Mouse (Mus musculus): Measurements from ENCODE around the gene Nsun2. TPM values are rescaled to one million over a fixed set of nuclear protein-coding genes. Genes with fewer than 3 reads are reported as not detected.
"Not testable (repeated sequence)": the region's sequence is repeated elsewhere in the genome, so short reads cannot be mapped to it uniquely, and the experiment has no call there.

Nsun2 gene
- polyA plus RNA-seq, 1 experiment from 2014 or later = 78.5 TPM

DNA sequence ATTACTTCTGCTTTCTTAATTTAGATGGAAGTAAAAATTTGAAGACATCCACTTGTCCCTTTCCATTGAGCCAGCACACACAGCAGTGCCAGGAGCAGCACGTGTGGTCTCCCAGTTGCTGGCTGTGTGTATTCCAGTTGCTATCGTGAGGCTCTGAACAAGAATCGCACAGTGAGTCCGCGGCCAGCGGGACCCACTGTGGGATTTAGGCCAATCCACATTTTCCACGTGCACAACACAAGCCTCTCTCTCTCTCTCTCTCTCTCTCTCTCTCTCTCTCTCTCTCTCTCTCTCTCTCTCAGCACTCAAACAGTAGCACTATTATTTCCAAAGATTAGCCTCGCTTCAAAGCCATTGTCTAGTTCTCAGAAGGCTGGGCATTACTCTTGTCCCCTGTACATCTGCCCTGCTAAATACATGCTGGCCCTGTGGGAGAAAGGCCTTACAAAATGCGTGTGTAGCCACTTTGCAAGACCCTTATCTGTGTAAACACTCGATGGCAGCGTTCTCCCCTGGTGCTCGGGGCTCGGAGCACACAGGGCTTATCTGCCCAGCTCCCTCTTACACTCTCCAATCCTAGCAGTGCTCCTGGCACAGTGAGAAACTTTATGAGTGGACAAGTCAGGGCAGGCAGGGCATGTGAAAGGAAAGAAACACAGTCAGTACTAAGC is 25.9 kb downstream of the Nsun2 start:
- no peak overlapping the region for H3K4me2 ChIP-seq
- H3K27ac ChIP-seq (replicated peaks) = peak overlapping the region; percentile 25; the same call in 1 of the 2 replicates
- peaks cover 23% of the 10 kb centered on the region for H3K4me1 ChIP-seq (replicated peaks)

DNA sequence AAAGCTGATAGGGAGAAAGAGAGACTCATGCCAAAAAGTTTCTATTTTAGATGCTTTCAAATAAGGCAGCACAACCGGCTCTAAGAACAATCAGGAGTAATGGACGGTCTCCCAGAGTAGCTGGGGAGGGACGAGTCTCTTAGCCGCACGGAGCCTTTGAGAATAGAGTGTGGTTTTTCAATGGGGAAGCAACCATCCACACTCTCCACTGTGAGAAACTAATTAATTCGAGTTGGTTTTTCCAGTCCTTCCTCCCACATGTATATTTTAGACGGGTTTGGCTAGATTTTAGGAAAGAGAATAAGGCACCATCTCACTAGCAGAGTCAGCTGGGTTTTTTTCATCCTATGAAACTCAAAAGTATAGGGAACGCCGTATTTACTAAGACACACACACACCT is 28.5 kb downstream of the Nsun2 start:
- Histone ChIP-seq H3K9me3 (no peaks in the 10 kb centered on the region), H3K4me2 (no peak overlapping the region), H3K27me3 (no peaks in the 10 kb centered on the region), H3K4me1 (replicated peaks) (peaks cover 23% of the 10 kb centered on the region), H3K27ac (replicated peaks) (no peak overlapping the region), H3K36me3 (no peaks in the 10 kb centered on the region), H3K9ac (no peak overlapping the region), H3K4me3 (no peak overlapping the region)
- 84% methylated on average over 9 of the region's 9 CpGs for WGBS
- ATAC-seq (ENCODE audit: low read depth) = no peak

More for the DNA sequence above, 25.9 kb downstream of the Nsun2 start:
- no peaks in the 10 kb centered on the region for H3K27me3 ChIP-seq
- no peak overlapping the region for H3K4me3 ChIP-seq
- H3K9ac ChIP-seq = no peak overlapping the region
- H3K9me3 ChIP-seq = no peaks in the 10 kb centered on the region
- WGBS = 25% methylated on average over 13 of the region's 13 CpGs
- ATAC-seq (ENCODE audit: low read depth) = peak; percentile 63
- H3K36me3 ChIP-seq = no peaks in the 10 kb centered on the region

DNA sequence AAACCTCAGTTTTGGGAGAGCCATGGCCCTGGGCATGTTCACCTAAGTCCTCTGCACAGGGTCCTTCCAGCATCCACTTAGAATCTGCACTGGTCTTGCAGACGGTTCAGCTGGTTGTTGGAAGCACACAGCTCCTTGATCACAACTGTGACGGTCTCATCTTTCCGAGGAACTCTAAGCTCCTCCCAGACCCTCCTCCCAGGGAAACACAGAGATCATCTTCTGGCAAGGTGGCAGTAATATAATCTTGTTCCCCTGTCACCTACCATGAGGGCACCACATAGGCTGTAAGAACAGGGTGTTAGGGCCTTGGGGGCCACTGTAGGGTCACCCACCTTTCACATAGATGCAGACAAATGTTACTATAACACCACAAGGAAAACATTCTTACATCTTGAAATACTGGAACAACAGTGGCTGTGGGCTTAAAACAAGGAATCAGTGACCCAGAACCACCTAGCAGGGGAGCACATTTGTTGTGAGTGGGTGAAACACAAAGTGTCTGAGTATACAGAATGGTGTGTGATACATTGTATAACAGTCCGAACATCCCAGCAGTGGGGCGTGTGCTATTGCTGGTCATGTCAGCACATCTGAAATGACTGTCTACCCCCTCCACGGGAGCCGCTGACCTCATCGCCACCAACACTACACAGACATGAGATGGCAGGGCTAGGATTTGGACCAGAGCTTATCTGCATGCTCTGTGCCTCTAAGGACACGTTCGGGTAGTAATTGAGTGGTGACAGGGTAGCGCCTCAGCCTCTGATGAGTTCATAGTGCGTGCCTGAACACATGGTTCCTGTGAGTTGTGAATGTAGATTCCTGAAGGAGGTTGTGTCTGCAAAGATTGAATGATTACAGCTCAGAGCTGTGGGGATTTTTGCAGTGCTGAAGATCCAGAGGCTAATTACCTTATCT is 29.4 kb downstream of the Nsun2 start:
- Histone ChIP-seq H3K27ac (replicated peaks) (no peak overlapping the region), H3K9me3 (no peaks in the 10 kb centered on the region), H3K9ac (no peak overlapping the region), H3K4me1 (replicated peaks) (peaks cover 20% of the 10 kb centered on the region), H3K36me3 (no peaks in the 10 kb centered on the region), H3K27me3 (no peaks in the 10 kb centered on the region), H3K4me2 (no peak overlapping the region), H3K4me3 (no peak overlapping the region)
- WGBS = 82% methylated on average over 12 of the region's 12 CpGs
- ATAC-seq (ENCODE audit: low read depth) = no peak

DNA sequence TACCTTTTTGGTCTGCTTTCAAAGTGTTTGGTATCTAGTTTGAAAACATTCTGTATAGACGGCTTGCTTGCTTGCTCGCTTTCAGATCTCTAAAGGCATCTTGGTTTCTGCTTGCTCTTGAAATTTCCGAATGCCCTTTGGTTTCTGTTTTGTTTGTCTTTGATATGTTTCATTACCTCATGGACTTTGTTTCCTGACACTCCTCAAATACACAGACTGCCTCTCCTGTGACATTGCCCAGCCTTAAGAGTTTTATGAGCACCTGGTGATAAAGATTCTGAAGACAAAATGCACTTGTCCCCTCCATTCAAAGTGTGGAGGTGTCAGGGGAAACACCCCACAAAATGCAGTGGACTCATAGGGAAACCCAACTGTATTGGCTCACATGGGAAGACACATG is 30.4 kb downstream of the Nsun2 start:
- no peaks in the 10 kb centered on the region for H3K36me3 ChIP-seq
- WGBS = 82% methylated on average over 3 of the region's 3 CpGs
- no peak overlapping the region for H3K9ac ChIP-seq
- H3K27ac ChIP-seq (replicated peaks) = no peak overlapping the region
- no peaks in the 10 kb centered on the region for H3K27me3 ChIP-seq
- H3K4me3 ChIP-seq = no peak overlapping the region
- no peak for ATAC-seq (ENCODE audit: low read depth)
- peaks cover 13% of the 10 kb centered on the region for H3K4me1 ChIP-seq (replicated peaks)
- no peaks in the 10 kb centered on the region for H3K9me3 ChIP-seq
- H3K4me2 ChIP-seq = no peak overlapping the region

DNA sequence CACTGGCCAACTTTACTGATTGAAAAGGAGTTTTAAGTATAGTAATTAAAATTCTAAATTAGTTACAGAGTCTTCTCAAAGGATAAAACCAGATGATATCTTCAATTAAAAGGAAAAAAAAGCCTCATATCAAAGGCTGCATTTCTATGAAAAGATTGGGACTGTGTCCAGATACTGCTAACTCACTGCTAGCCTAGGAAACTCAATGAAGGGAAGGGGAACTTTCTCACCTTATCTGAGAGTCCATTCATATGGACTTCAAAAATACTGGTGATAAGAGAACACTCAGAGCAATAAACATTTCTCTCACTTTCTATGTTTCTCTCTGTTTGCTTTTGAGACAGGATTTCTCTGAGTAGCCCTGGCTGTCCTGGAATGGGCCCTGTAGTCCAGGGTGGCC is 31.0 kb downstream of the Nsun2 start:
- ATAC-seq (ENCODE audit: low read depth) = no peak
- Histone ChIP-seq H3K9me3 (no peaks in the 10 kb centered on the region), H3K9ac (no peak overlapping the region)

DNA sequence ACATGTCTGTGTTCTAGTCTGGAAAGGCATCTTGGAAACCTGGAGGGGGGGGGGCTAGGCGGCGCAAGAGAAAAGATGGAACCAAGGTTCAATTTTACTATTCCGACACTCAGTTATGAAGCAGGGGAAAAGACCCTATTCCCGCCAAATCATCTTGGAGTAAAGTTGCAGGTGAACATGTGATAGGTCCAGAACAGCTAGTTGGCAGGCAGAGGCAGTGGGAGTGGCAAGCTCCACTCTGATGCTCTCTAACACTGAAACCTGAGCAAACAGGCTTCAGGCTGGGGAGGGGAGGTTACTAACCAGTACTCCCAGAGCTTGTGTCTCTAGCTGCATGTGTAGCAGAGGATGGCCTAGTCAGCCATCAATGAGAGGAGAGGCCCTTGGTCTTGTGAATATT is 31.9 kb downstream of the Nsun2 start:
- not testable (repeated sequence) for H3K9ac ChIP-seq; ATAC-seq (ENCODE audit: low read depth)

More for the DNA sequence above, 31.0 kb downstream of the Nsun2 start:
- Histone ChIP-seq H3K27ac (replicated peaks) (no peak overlapping the region), H3K36me3 (no peaks in the 10 kb centered on the region), H3K27me3 (no peaks in the 10 kb centered on the region), H3K4me2 (no peak overlapping the region), H3K4me1 (replicated peaks) (peaks cover 6% of the 10 kb centered on the region), H3K4me3 (no peak overlapping the region)

DNA sequence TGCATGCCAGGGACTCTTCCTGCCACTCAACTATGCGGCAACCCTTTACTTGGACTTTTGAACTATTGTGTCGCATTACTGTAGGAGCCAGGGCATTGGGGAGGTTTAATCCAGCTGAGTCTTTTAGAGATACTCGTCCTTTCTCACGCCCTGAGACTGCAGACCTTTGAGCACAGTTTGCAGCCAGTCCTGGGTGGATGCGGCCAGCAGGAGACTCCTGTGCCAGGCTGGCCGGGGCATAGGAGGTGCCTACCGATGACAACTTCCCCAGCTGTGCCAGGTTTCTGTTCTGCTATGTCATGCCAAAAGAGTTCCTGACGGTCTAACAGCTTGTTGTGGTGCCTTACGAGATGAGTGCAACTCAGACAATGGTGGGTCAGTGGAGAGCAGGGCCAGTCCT is 35.7 kb downstream of the Nsun2 start:
- Histone ChIP-seq H3K9me3 (no peaks in the 10 kb centered on the region), H3K27me3 (no peaks in the 10 kb centered on the region), H3K36me3 (no peaks in the 10 kb centered on the region), H3K9ac (no peak overlapping the region), H3K4me3 (no peak overlapping the region), H3K27ac (replicated peaks) (no peak overlapping the region), H3K4me1 (replicated peaks) (no peaks in the 10 kb centered on the region), H3K4me2 (no peak overlapping the region)
- no peak for ATAC-seq (ENCODE audit: low read depth)
- WGBS = 85% methylated on average over 9 of the region's 9 CpGs

More for the DNA sequence above, 31.9 kb downstream of the Nsun2 start:
- H3K4me1 ChIP-seq (replicated peaks); H3K36me3 ChIP-seq; H3K27me3 ChIP-seq; H3K27ac ChIP-seq (replicated peaks); H3K9me3 ChIP-seq; H3K4me3 ChIP-seq; H3K4me2 ChIP-seq: not testable (repeated sequence)
- 91% methylated on average over 4 of the region's 4 CpGs for WGBS

DNA sequence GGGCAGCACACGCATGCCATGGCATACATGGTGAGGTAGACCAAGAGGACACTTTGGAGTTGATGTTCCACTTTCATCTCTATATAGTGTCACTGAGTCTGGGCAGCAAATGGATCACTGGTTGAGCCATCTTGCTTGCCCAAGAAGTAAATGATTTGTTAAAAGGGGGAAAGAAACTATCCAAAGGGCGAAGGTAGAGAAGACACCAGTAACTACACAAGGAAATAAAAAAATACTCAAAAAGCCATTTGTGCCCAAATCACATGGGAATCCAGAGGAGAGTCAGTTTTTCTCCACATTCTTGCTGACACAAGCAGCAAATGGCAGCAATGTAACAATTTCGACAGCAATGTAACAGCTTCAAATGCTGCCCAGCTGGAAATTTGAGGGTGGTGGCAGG is 39.0 kb downstream of the Nsun2 start:
- no peaks in the 10 kb centered on the region for H3K4me1 ChIP-seq (replicated peaks)
- H3K4me2 ChIP-seq = no peak overlapping the region
- H3K27ac ChIP-seq (replicated peaks) = no peak overlapping the region
- no peak overlapping the region for H3K9ac ChIP-seq
- no peak for ATAC-seq (ENCODE audit: low read depth)
- no peaks in the 10 kb centered on the region for H3K36me3 ChIP-seq
- WGBS = 94% methylated on average over 3 of the region's 3 CpGs
- H3K9me3 ChIP-seq = no peaks in the 10 kb centered on the region
- no peaks in the 10 kb centered on the region for H3K27me3 ChIP-seq
- no peak overlapping the region for H3K4me3 ChIP-seq

DNA sequence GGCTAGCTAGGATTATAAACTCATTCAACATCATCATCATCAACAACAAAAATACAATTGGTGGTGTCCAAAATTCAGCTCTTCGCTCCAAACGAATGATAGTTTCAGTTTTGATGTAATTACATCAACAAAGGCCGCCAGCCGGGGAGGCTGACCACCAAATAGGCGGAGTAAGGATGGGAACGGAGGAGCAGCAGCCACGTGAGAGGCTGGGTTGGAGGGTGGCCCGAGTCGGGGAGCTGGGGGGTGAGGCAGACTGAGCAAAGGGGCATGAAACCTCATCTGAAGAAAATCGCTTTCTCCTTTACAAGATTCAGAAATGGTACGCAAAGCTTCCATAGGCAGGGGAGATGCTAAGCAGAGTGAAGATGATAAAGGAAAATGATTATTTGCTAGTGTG is 43.1 kb downstream of the Nsun2 start:
- no peak for ATAC-seq (ENCODE audit: low read depth)
- no peak overlapping the region for H3K9ac ChIP-seq
- H3K27me3 ChIP-seq = no peaks in the 10 kb centered on the region
- H3K4me3 ChIP-seq = no peak overlapping the region
- no peaks in the 10 kb centered on the region for H3K36me3 ChIP-seq
- no peak overlapping the region for H3K4me2 ChIP-seq
- no peak overlapping the region for H3K27ac ChIP-seq (replicated peaks)
- no peaks in the 10 kb centered on the region for H3K4me1 ChIP-seq (replicated peaks)
- no peaks in the 10 kb centered on the region for H3K9me3 ChIP-seq
- 64% methylated on average over 11 of the region's 11 CpGs for WGBS

DNA sequence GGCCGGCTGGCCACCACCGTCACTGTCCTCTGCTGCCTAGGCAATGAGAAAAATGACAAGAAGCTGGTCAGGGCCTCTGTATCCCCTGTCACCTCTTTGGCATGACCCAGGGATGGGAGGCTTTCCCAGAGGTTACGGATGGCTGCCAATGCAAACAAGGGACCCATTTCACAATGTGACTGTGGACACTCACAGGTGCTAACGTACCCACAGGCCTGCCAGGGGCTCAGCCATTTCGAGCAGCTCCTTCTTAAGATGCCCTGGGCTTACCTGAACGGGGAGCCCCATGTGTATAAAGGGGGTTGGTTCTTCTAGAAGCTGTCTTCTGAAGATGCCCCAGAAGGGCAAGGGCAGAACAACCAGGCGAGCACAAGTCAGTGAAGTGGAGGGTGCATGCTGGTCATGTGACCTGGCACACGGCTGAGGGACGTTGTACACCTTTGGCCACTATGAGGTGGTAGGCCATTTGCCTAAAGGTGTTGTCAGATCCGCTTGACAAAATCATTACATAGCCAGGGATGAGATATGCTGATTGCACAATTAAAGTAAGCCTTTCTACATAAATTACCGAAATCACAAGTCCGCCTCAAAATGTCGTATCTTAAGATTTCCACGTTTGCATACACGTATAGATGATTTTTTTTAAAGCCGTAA is 43.8 kb downstream of the Nsun2 start:
- WGBS = 93% methylated on average over 16 of the region's 16 CpGs
- H3K27ac ChIP-seq (replicated peaks) = no peak overlapping the region
- ATAC-seq (ENCODE audit: low read depth) = no peak

DNA sequence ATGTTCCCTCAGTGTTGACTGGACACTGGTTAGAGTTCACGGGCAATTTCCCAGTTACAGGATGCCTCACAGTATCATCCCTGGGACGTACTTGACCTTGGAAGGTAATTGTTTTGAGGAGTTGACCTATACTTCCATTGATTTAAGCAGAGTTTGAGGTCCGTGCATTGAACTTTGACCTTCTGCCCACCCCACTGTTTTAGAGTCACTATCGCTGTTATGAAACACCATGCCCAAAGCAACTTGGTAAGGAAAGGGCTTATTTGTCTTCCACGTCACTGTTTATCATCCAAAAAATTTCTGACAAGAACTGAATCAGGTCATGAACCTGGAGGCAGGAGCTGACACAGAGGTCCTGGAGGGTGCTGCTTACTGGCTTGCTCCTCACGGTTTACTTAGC is 48.9 kb downstream of the Nsun2 start:
- 93% methylated on average over 6 of the region's 6 CpGs for WGBS
- Histone ChIP-seq H3K9ac (no peak overlapping the region), H3K4me3 (no peak overlapping the region), H3K36me3 (no peaks in the 10 kb centered on the region), H3K27ac (replicated peaks) (no peak overlapping the region), H3K4me2 (no peak overlapping the region), H3K27me3 (no peaks in the 10 kb centered on the region), H3K9me3 (no peaks in the 10 kb centered on the region), H3K4me1 (replicated peaks) (no peaks in the 10 kb centered on the region)
- no peak for ATAC-seq (ENCODE audit: low read depth)

More for the DNA sequence above, 43.8 kb downstream of the Nsun2 start:
- Histone ChIP-seq H3K9me3 (no peaks in the 10 kb centered on the region), H3K4me3 (no peak overlapping the region), H3K9ac (no peak overlapping the region), H3K4me1 (replicated peaks) (no peaks in the 10 kb centered on the region), H3K4me2 (no peak overlapping the region), H3K36me3 (no peaks in the 10 kb centered on the region), H3K27me3 (no peaks in the 10 kb centered on the region)

DNA sequence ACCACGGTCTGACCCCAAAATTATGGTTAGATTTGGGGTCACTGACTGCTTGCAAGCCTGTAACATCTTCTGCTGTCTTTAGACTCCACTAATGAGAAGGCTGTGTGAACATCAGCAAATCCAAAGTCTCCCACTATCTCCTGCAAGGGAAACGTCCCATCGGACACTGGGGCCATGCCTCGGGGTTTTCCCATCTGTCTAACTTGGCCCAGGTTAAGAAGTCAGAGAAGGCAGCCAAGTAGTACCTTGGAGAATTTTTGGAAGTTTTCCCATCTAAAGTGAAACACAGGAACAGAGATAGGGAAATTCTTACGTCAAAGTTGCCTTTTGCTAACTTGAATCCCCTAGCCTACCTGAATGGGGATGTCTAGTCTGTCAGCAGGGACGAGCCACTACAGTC is 50.0 kb downstream of the Nsun2 start:
- H3K27me3 ChIP-seq = no peaks in the 10 kb centered on the region
- no peak overlapping the region for H3K4me3 ChIP-seq
- no peak overlapping the region for H3K27ac ChIP-seq (replicated peaks)
- WGBS = 93% methylated on average over 6 of the region's 6 CpGs
- H3K4me2 ChIP-seq = no peak overlapping the region
- no peaks in the 10 kb centered on the region for H3K36me3 ChIP-seq
- no peaks in the 10 kb centered on the region for H3K4me1 ChIP-seq (replicated peaks)
- no peaks in the 10 kb centered on the region for H3K9me3 ChIP-seq
- no peak overlapping the region for H3K9ac ChIP-seq
- no peak for ATAC-seq (ENCODE audit: low read depth)
